Mouse (Mus musculus): Measurements from ENCODE around the gene 1700109H08Rik.
A peak's percentile ranks its signal among the peaks of the same experiment; 100 is the strongest.
"Not testable (repeated sequence)": the region's sequence is repeated elsewhere in the genome, so short reads cannot be mapped to it uniquely, and the experiment has no call there.

The 1700109H08Rik gene

DNA sequence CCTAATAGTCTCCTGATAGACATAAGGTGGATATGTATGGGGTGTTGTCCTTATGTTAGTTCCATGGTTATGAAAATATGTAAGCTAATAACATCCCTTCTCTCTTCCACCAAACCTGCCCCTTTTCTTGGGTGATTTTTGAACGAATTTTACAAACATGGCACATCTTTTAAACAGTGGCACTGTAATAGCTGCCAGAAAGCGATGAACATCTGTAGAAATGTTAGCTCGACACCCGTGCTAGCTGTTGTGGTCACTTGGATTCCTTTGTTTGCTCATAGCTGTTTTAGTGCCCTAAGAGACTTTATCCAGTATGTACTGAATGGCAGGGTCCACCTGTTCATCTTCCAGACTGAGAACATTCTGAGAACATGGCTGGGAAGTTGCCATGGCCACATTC is at the start of gene 1700109H08Rik:
1700109H08Rik (plus strand) TSS at position 301 of the 400 bp plus-strand sequence.
- DNase-seq (ENCODE audit: low read depth) = no peak

DNA sequence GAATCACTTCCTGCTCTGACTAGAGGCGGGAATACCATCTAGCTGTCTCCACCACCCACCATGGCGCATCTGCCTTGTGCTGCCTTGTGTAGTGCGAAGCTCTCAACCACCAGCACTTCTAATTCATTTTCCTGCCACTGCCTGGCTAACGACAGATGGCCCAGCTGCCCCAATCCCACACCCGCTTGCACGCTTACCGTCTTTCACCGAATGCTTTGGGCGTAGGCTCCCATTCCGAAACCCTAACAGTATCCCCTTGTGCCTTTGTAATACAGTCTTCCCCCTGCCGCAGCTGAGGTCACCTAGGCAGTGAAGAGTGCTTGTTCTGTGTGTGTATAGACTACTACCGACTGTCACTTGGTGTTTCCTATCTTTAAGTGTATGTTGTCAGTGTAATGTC is 49.6 kb upstream of the 1700109H08Rik start:
- no peak for DNase-seq (ENCODE audit: low read depth)

DNA sequence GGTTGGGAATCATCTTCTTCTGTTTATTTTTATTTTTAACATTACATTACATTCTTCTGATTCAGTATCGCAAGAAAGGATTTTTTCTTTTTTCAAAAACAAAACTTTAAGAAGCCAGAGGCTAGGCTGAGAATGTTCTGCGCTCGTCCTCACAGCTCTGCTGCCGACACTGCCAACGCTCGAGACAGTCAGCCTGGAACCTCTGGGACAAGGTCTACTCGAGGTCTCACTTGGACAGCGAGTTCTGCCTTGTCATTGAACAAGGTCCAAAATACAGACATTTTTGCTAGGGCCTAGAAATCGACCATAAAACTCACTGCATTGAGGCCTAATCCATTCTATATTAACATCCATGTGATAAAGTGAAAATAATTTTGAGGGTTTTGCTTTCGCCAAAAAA is 48.5 kb upstream of the 1700109H08Rik start:
- DNase-seq (ENCODE audit: low read depth) = no peak

DNA sequence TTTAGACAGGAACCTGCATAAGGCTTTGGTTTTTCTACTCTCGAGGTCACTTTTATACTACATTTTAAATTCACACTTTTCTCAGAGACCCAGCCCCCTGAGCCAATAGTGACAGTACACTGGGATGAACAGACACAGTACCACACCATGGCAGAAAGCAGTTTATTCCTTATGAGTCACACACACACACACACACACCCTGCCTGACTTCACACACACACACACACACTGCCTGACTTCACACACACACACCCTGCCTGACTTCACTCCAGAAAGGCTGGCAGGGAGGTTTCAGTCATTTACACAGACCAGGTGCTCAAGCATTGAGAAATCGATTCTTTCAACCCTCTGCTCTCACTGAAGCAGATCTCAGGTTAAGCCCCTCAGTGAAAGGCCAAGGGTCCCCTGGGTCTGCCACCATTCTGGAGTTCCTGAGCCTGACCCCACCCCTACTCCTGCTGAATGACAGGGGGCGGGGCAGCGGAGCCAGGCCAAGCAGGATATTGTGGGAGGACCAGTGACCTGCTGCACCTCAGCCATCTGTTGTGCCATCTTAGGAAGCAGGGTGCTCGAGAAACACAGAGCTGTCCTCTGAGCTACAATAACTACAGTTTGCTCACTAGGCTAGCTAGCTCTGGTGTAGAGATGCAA is 44.2 kb upstream of the 1700109H08Rik start:
- no peak for DNase-seq (ENCODE audit: low read depth)

DNA sequence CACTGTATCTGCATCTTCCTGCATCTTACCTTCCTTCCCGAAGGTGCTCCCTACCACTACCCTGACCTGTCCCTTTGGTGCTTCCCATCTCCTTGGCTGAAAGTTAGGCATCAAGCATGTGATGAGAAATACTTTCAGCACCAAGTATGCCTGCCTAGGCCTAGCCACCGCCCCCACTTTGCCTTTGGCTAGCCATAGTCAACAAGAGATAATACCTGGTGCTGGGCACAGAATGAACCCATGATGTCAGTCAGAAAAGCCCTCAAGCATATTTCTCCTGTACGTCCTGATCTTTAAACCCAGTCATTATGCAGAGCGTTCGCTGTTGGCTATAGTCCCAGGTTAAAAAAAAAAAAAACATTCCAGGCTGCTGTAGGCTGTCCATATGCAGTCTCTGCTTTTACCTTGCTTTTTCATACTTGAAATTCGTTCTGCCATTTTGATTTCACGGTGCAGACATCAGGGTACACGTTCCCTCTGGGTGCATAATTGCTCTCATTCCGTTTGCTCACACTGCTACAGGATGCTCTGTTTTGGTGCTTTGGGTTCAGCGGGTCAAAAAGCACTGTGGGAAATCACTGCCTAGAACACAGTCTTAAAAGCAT is 41.7 kb upstream of the 1700109H08Rik start:
- no peak for DNase-seq (ENCODE audit: low read depth)

DNA sequence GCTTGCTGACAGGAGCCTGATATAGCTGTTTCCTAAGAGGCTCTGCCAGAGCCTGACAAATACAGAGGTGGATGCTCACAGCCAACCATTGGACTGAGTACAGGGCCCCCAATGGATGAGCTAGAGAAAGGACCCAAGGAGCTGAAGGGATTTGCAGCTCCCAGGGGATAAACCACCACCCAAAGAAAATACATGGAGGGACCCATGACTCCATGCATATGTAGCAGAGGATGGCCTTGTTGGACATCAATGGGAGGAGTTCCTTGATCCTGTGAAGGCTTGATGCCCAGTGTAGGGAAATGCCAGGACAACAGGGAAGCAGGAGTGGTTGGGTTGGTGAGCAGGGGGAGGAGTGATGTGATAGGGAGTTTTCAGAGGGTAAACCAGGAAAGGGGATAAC is 39.3 kb upstream of the 1700109H08Rik start:
- DNase-seq (ENCODE audit: low read depth) = not testable (repeated sequence)

DNA sequence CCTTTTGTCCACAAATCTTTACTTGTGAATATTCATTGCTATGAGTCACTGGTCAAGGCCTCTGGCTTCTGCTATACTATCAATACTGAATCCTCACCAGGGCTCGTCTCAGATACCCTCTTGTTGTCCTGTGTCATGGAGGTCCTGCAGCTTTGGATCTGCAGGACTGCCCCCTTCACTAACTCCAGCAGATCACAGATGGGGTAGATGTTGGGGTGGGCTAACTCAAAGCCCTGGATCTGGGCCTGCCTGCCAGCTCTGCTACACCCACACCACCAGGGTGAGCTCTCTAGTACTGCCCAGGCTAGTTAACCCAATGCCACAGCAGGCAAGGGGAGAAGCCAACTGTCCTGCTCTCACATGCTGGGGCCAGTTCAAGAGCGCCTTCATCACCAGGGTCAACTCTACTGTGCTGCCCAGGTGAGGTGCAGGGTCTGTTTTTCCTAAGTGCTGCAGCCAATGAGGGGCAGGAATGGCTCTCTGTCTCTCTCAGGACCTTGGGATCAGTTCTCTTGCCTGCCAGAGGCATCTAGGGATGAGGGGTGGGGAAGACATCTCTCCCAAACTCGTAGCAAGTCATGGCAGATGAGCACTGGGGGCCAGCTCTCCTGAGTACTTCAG is 34.7 kb upstream of the 1700109H08Rik start:
- DNase-seq (ENCODE audit: low read depth) = no peak

DNA sequence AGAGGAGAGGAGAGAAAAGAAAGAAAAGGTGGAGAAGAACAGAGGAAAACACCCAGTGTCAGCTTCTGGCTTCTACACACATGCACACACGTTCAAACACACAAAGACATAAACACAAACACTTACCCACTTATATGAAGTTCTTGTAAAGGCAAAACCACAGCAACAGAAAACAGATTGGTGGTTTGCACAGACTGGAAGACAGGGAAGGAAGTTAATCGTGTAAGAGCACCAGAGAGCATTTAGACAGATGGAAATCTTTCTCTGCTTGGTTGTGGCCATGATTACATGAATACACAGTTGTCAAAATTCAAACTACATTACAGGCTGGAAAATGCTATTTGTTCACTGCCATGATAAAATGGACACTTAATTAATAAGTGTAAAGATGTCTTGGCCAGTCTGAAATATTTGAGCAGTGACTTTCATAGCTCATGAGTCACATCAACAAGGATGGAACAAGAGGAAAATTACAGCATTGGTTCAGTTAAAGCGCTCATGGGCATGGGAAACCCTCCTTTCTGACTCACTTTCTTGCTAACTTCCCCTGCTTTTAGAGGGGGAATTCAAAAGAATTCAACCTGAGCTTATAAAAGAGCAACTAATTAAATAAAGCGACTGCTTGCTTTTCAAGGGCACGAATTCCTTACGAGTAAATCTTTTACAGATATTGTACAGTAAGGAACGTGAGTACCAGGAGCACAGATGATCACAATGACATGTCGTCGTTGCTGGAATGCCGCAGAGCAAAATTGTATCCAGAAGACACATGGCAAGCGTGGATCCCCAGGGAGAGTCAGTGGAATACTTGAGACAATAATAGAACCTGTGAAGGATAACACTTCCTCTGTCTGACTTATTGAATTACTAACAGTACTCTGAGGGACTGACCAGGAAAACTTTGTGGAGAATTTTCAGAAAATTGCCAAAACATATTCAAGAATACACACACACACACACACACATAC is 32.6 kb upstream of the 1700109H08Rik start:
- peak; percentile 43 for DNase-seq (ENCODE audit: low read depth)

DNA sequence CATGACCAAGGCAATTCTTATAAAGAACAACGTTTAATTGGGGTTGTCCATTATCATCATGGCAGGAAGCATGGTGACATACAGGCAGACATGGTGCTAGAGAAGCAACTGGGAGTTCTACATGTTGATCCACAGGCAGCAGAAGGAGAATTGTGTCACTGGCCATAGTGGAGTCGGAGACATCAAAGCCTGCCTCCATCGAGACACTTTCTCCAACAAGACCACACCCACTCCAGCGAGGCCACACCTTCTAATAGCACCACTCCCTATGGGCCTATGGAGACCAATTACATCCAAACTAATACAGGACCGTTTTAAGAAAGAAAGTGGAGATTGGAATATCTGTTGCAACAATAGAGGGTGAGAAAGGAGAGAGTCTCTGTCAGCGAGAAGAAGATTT is 29.5 kb upstream of the 1700109H08Rik start:
- no peak for DNase-seq (ENCODE audit: low read depth)

DNA sequence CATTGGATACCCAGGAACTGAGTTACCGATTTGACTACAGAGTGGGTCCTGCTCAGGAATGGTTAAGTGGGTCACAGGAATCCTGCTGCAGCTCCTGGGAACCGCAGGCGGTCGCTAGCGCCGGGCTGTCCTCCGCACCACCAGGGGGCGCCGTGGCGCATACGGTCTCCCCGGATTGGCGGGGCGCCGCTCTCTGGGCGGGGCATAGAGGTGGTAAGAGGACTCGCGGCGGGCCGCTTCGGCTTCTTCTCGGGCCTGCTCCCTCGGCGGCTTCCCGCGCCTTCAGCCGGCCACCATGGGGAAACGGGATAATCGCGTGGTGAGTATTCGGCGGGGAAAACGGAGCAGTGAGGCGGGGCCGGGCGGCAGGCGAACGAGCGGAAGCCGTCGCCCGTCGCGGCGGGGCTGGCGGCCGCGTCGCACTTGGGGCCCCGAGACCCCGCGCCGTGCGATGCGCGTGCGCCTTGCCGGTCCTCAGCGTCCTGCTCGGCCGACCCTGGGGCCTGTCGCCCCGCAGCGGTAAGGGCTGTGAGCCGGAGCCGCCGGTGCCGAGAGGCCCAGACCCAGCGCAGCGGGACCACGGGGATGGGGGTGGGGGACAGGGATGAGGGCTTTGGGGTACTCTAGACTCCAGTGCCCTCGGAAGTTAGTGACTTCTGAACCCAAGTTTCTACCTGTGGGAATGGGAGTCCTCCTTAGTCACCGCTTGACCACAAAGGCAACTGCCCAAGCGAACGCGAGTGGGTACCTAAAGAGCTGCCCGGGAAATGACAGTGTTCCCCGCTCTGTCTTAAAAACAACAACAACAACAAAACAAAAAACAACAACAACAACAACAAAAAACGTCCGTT is 27.5 kb upstream of the 1700109H08Rik start, which contains the start of gene Fam133b:
Fam133b (plus strand) TSS at position 205 of the 851 bp plus-strand sequence.
- DNase-seq (ENCODE audit: low read depth) = peak; percentile 61

DNA sequence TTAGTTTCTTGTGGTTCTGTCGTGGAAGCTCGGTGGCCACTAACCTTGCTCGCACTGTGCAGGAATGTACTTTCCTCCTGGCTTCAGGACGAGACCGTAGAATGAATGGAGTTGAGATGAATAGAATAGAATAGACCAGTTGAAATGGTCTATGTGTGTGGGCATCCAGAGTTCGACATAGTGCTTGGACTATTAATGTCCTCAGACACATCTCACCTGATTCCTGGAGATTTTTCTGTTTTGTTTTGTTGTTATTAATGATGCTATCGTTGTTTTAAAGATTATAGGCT is 26.9 kb upstream of the 1700109H08Rik start:
- no peak for DNase-seq (ENCODE audit: low read depth)

DNA sequence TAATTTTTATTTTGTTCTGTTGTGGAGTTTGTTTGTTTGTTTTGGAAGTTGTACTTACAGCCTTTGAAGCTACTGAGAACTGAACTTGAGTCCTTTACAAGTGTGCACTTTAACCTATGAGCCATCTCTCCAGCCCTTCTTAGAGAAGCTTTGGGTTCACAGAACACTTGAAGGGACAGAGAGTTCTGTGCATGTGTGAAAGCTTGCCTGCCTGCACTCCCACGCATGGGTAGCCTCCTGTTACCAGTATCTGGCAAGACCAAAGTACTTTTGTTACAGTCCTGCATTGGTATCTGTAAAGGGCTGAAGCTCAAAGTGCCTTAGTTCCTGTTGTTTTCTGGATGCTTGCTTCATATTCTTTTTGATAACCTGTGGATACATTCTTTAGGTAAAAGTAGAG is 25.1 kb upstream of the 1700109H08Rik start:
- DNase-seq (ENCODE audit: low read depth) = no peak

DNA sequence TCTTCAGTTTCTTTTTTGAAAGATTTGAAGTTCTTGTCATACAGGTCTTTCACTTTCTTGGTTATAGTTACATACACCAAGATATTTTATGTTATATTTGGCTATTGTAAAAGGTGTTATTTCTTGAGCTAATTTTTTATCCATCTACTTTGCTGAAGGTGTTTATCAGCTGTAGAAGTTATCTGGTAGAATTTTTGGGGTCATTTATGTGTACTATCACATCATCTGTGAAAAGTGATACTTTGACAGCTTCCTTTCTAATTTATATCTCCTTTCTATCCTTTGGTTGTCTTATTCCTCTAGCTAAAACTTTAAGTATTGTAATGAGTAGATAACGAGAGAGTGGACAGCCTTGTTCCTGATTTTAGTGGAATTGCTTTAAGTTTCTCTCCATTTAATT is 19.9 kb upstream of the 1700109H08Rik start:
- no peak for DNase-seq (ENCODE audit: low read depth)

DNA sequence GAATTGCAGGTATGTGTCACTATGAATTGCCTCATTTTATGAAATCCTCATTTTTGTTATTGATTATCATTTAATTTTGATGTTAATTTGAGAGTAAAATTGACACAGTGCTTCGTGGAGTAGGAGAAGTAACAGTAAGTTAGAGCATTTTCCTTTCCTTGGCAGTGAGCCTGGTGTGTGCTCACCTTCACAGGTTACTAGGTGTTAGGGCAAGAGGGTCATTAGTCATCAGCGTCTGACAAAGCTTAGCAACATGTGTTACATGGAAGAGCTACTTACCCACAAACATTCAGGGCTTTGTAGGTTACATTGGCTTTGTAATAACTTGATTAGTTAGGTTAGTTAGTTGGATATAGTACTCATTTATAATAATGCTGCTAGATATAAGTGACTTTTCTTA is 17.2 kb upstream of the 1700109H08Rik start:
- DNase-seq (ENCODE audit: low read depth) = no peak

DNA sequence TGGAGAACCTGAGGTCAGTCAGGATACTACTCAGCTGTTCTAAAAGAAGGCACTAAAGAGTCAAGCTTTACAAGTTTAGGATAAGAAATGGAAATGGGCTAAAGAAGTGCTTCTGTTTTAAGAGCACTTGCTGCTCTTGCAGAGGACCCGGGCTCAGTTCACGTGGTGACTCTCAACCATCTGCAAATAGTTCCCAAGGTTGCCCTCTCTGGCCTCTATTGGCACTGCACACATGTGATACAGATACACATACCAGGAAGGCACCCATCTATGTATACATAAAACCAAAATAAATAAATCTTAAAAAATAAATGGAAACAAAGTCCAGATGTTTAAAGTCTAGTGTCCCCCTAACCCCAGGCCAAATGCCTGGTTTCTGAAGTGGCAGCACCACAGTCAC is 3.5 kb downstream of the 1700109H08Rik start:
- no peak for DNase-seq (ENCODE audit: low read depth)

DNA sequence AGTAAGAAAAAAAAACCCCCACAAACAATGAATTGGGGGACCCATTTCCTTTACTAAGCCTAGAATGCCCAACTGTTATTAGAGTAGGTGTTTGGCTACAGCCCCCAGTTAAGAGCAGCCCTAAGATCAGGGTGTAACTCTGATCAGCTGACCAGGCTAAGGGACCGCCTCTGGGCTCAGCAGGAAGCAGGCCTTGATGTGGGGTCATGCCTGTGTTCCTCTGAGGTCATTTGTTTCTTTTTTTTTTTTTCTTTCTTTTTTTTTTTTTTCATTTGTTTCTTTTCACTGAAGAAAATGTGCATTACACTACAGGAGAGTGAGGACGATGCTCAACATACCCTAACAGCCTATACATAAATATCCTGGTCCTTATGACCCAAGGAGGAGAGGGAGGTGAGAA is 6.6 kb downstream of the 1700109H08Rik start:
- DNase-seq (ENCODE audit: low read depth) = no peak

DNA sequence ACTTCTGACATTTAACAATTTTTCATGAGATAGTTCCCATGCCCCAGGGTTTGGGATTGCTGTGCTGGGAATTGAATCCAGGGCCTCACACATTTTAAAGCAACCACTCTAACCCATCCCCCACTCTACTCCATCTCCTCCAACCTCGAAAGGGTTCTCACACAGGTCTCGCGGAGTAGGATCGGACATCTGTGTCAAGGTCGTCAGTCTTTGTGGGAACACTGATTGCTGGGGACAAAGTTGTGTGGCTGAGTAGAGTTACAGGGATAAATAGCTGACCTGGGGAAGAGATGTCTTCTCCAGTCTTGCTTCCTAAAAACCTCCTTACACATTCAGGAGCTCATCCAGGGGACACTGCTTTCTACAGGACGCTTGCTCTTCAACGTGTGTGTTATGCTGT is 7.7 kb downstream of the 1700109H08Rik start:
- DNase-seq (ENCODE audit: low read depth) = no peak

DNA sequence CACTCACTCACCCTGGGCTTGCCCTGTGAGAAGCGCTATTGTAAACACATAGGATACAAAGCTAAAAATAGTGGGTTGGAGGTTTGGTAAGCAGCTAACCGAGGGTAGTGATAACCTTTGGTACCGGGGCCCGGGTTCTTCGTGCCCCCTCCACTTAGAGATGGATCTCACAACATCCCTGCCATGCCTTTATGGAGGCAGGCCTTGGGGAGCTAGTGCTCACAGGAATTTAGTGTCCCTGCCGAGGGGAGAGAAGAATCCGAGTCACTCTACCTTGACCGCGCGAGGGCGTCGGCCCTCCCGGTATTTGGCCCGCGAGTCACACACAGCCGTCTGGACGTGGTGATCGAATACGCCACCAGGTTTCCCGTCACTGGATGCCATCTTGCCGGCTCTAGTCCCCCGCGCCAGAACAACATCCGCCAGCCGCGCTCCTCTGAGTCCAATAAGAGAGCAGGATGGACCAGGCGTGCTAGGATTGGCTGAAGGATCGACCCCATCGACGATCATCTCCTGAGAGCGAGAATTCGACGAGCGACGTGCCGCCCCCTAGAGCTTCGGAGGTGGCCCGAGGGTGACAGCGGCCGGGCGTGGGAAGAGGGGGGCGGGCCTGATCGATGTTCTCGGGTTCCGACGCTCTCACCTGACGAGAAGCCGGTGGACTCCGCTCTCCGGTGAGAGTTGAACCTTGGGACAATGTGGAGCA is 24.5 kb downstream of the 1700109H08Rik start, which contains the start of gene Pex1:
Pex1 (plus strand) TSS at position 374 of the 706 bp plus-strand sequence.
- DNase-seq (ENCODE audit: low read depth) = peak; percentile 96

DNA sequence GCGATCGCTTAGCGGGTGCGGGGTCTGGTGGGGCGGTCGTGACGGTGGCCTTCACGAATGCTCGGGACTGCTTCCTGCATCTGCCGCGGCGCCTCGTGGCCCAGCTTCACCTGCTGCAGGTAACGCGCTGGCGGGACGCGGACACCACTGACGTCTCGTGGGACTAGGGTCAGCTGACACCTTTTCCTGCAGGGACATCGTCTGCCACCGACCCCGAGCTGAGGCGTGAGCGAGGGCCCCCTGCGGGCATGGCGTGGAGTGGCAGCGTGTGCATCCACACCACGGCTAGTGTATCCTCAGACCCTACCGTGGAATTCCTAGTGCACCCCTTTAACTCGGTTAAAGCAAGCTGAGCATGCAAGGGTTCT is 25.0 kb downstream of the 1700109H08Rik start, which contains the start of gene Rbm48:
Rbm48 (minus strand) TSS at position 187 of the 368 bp plus-strand sequence.
- DNase-seq (ENCODE audit: low read depth) = peak; percentile 41

DNA sequence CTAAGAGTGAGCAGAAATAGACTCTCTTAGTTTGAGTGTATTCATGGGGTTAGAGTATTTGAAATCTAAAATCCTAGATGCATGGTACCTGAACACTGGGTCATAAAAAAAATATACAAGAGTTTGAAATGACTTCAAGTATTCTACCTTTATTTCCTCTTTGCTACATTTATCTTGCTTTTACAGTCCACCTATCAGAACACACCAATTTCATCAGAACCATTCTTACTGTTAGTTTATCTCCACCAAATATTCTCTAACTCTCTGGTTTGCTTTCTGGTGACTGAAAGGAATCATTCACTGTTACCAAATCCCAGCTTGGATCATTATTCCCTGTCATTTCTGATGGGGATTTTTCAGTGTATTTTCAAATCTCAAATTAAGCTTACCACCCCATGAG is 25.8 kb downstream of the 1700109H08Rik start:
- no peak for DNase-seq (ENCODE audit: low read depth)

DNA sequence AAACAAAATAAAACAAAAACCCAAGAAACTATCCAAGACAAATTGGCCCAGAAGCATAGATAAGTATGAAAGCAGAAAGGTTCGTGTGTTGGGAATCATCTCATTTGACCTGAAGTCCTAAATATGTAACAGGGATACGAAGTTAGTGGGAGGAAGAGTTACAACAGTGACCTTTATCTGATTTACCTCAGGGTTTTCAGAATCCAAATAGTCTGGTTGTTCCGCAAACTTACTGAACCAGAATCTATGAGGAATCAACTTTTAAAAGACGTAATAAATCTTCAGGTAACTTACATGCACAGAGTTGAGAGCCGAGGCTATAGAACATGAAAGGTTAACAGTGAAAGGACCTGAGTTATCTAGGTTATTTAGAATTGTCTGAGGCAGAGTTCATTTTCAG is 27.4 kb downstream of the 1700109H08Rik start:
- no peak for DNase-seq (ENCODE audit: low read depth)
